Mouse (Mus musculus) limb, embryonic 13.5 days (tissue): ENCODE measurements around the gene Hhex. TPM values are rescaled to one million over a fixed set of nuclear protein-coding genes. Genes with fewer than 3 reads are reported as not detected.
A peak's percentile ranks its signal among the peaks of the same experiment; 100 is the strongest.

Experiments
- ATAC-seq: fragments of 200-750 bp; cut with Nextera tagmentation; 2 replicates; pipeline ENCODE4 v1.8.0; 2017; ENCODE audit warnings: low read depth, moderate number of reproducible peaks, moderate TSS enrichment; ENCODE audit not compliant: low FRiP score
- H3K27ac ChIP-seq: fragments of 300-500 bp; sonication (generic); 2 replicates; pipeline ENCODE4 v1.5.1; 2015; ENCODE audit warnings: inconsistent platforms, mild to moderate bottlenecking, moderate library complexity
- H3K27me3 ChIP-seq: fragments of 300-500 bp; sonication (generic); 2 replicates; pipeline ENCODE4 v1.6.1; 2015; ENCODE audit warnings: mild to moderate bottlenecking, inconsistent platforms
- H3K36me3 ChIP-seq: fragments of 300-500 bp; sonication (generic); 2 replicates; pipeline ENCODE4 v1.6.1; 2015; ENCODE audit warnings: inconsistent platforms, mild to moderate bottlenecking, moderate library complexity
- H3K4me1 ChIP-seq: fragments of 300-500 bp; sonication (generic); 2 replicates; pipeline ENCODE4 v1.6.1; 2015; ENCODE audit warnings: inconsistent platforms
- H3K4me2 ChIP-seq: fragments of 300-500 bp; sonication (generic); replicated peaks from 2 replicates; pipeline ENCODE4 v1.6.1; 2015; ENCODE audit warnings: inconsistent platforms, mild to moderate bottlenecking, moderate library complexity
- H3K4me3 ChIP-seq: fragments of 300-500 bp; sonication (generic); 2 replicates; pipeline ENCODE4 v1.5.1; 2015; ENCODE audit warnings: moderate library complexity, mild to moderate bottlenecking, inconsistent platforms
- H3K9ac ChIP-seq: fragments of 300-500 bp; sonication (generic); 2 replicates; pipeline ENCODE4 v1.6.1; 2015; ENCODE audit warnings: mild to moderate bottlenecking, inconsistent platforms
- H3K9me3 ChIP-seq: fragments of 300-500 bp; sonication (generic); 2 replicates; pipeline ENCODE4 v1.6.1; 2016; ENCODE audit warnings: inconsistent platforms
- WGBS: fragments of 180-500 bp; shearing (Covaris S2); methylation state at CpG from one replicate; pipeline ENCODE4 v1.1.7; 2015; 5-methylcytosine and 5-hydroxymethylcytosine counted together
- polyA plus RNA-seq: library from polyadenylated mRNA; unstranded; fragments of >200 nt; fragmentation: Nextera tagmentation; extraction: Ambion mirVana; gene quantifications from 2 replicates; pipeline ENCODE4 v1.2.1, GENCODE M21; 2015

Gene Hhex
- 12.4 and 13.0 TPM in 2 replicates for polyA plus RNA-seq

DNA sequence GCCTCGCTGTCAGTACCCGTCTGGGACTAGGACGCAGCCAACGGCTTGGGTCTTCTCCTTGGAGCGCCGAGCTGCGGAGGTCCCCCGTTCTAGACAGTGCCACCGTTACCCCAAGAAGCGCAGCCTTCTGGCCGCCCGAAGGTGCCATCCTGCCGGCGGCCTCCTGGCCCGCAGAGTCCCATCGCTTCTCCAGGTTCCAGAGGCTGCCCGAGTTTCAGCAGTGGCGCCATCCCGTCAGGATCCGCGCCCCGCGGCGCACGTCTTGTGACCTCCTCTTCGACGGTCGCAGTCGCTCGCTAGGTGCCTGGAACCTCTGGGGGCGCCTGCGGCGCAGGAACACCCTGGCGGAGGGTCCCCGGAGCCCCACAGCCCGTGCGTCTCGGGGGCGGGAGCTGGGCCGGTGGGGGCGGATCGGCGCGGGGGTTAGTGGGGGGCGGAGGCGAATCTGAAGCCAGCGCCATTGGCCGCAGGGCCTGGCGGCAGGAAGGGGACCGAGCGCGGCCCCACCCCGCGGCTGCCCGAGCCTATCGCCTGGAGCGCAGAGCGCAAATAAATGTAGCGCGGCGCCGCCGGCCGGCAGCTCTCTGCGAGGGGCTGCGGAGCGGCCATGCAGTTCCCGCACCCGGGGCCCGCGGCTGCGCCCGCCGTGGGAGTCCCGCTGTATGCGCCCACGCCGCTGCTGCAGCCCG is at the start of gene Hhex:
TSS of gene Hhex (plus strand) at position 548 of the 689 bp plus-strand sequence.
- H3K4me1 ChIP-seq = peaks cover 20% of the 10 kb centered on the region
- ATAC-seq = peak; percentile 74
- peak within 1 kb of the TSS; percentile 60 for H3K9ac ChIP-seq
- H3K27ac ChIP-seq = no peak within 1 kb of the TSS
- under 1% methylated on average over 60 of the region's 79 CpGs for WGBS
- no peaks in the 10 kb centered on the region for H3K9me3 ChIP-seq
- H3K4me2 ChIP-seq = peak within 1 kb of the TSS; percentile 70
- H3K4me3 ChIP-seq = peak within 1 kb of the TSS; percentile 52
- no peaks in the 10 kb centered on the region for H3K36me3 ChIP-seq
- peaks cover 91% of the 10 kb centered on the region for H3K27me3 ChIP-seq

DNA sequence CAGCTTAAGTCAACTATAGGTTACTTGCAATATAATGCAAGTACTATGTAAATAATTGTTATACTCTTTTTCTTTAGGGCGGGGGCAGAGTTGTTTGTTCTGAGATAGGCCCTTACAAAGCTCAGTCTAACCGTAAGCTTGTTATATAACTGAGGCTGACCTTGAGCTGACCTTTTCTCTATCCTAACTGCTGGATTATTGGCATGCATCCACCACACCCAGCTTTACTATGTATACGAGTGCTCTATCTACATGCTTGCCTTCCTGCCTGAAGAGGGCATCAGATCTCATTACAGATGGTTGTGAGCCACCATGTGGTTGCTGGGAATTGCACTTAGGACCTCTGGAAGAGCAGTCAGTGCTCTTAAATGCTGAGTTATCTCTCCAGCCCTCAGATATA is 48.5 kb upstream of the Hhex start:
- H3K4me1 ChIP-seq = no peaks in the 10 kb centered on the region
- no peaks in the 10 kb centered on the region for H3K9me3 ChIP-seq
- H3K4me3 ChIP-seq = no peak overlapping the region
- no peaks in the 10 kb centered on the region for H3K27me3 ChIP-seq
- ATAC-seq = no peak
- no peak overlapping the region for H3K9ac ChIP-seq
- WGBS = 85% methylated on average over 3 of the region's 3 CpGs
- H3K4me2 ChIP-seq = no peak overlapping the region
- H3K27ac ChIP-seq = no peak overlapping the region
- peaks cover 52% of the 10 kb centered on the region for H3K36me3 ChIP-seq

DNA sequence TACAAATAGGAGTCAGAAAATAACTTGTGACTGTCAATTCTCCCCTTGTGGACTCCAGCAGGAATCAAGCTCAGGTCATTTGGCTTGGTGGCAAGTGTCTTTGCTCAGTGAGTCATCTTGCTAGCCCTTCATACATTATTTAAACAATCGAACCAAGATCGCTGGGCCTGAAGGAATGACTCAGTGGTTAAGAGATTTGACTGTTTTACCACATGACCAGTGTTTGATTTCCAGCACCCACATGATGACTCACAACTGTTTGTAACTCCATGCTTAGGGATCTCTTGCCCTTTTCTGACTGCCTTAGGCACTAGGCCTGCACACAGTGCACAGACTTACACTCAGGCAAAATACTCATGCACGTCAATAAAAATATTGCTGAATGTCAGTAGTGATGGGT is 42.7 kb upstream of the Hhex start:
- H3K27me3 ChIP-seq = no peaks in the 10 kb centered on the region
- H3K4me1 ChIP-seq = no peaks in the 10 kb centered on the region
- no peak overlapping the region for H3K27ac ChIP-seq
- H3K9ac ChIP-seq = no peak overlapping the region
- H3K4me3 ChIP-seq = no peak overlapping the region
- WGBS = 96% methylated on average over 3 of the region's 3 CpGs
- ATAC-seq = no peak
- no peak overlapping the region for H3K4me2 ChIP-seq
- no peaks in the 10 kb centered on the region for H3K9me3 ChIP-seq
- peaks cover 76% of the 10 kb centered on the region for H3K36me3 ChIP-seq

- no peak for ATAC-seq
- Histone ChIP-seq H3K9ac (no peak overlapping the region), H3K9me3 (no peaks in the 10 kb centered on the region), H3K27ac (no peak overlapping the region), H3K4me2 (no peak overlapping the region), H3K4me1 (no peaks in the 10 kb centered on the region), H3K36me3 (peaks cover 78% of the 10 kb centered on the region), H3K27me3 (no peaks in the 10 kb centered on the region), H3K4me3 (no peak overlapping the region)
- 94% methylated on average over 3 of the region's 3 CpGs for WGBS
Measured at GRCm38 (mm10) chr19:37396279-37396678, 38.3 kb upstream of the Hhex start.

- Histone ChIP-seq H3K36me3 (peaks cover 81% of the 10 kb centered on the region), H3K27me3 (no peaks in the 10 kb centered on the region), H3K4me3 (no peak overlapping the region), H3K4me1 (no peaks in the 10 kb centered on the region), H3K27ac (no peak overlapping the region), H3K9ac (no peak overlapping the region), H3K9me3 (no peaks in the 10 kb centered on the region), H3K4me2 (no peak overlapping the region)
- 80% methylated on average over 6 of the region's 6 CpGs for WGBS
- no peak for ATAC-seq
Measured at GRCm38 (mm10) chr19:37400936-37401335, 33.7 kb upstream of the Hhex start.

- Histone ChIP-seq H3K27ac (no peak overlapping the region), H3K36me3 (peaks cover 72% of the 10 kb centered on the region)
Measured at GRCm38 (mm10) chr19:37418294-37418693, 16.3 kb upstream of the Hhex start.

GRCm38 (mm10) chr19:37419613-37420012 is 15.0 kb upstream of the Hhex start:
- Histone ChIP-seq H3K4me1 (no peaks in the 10 kb centered on the region), H3K27ac (no peak overlapping the region), H3K9ac (no peak overlapping the region), H3K27me3 (no peaks in the 10 kb centered on the region), H3K9me3 (no peaks in the 10 kb centered on the region), H3K36me3 (peaks cover 60% of the 10 kb centered on the region), H3K4me2 (no peak overlapping the region), H3K4me3 (no peak overlapping the region)
- no peak for ATAC-seq
- 47% methylated on average over 3 of the region's 3 CpGs for WGBS

More at GRCm38 (mm10) chr19:37418294-37418693, 16.3 kb upstream of the Hhex start:
- 91% methylated on average over 4 of the region's 4 CpGs for WGBS
- H3K4me3 ChIP-seq = no peak overlapping the region
- H3K4me1 ChIP-seq = no peaks in the 10 kb centered on the region
- no peak for ATAC-seq
- H3K9ac ChIP-seq = no peak overlapping the region
- H3K27me3 ChIP-seq = no peaks in the 10 kb centered on the region
- no peaks in the 10 kb centered on the region for H3K9me3 ChIP-seq
- no peak overlapping the region for H3K4me2 ChIP-seq

GRCm38 (mm10) chr19:37428589-37428988 is 6.0 kb upstream of the Hhex start:
- no peaks in the 10 kb centered on the region for H3K9me3 ChIP-seq
- H3K27ac ChIP-seq = no peak overlapping the region
- H3K27me3 ChIP-seq = peaks cover 49% of the 10 kb centered on the region
- H3K4me2 ChIP-seq = no peak overlapping the region
- 72% methylated on average over 5 of the region's 5 CpGs for WGBS
- no peaks in the 10 kb centered on the region for H3K4me1 ChIP-seq
- no peak overlapping the region for H3K9ac ChIP-seq
- H3K36me3 ChIP-seq = no peaks in the 10 kb centered on the region
- ATAC-seq = no peak
- no peak overlapping the region for H3K4me3 ChIP-seq

DNA sequence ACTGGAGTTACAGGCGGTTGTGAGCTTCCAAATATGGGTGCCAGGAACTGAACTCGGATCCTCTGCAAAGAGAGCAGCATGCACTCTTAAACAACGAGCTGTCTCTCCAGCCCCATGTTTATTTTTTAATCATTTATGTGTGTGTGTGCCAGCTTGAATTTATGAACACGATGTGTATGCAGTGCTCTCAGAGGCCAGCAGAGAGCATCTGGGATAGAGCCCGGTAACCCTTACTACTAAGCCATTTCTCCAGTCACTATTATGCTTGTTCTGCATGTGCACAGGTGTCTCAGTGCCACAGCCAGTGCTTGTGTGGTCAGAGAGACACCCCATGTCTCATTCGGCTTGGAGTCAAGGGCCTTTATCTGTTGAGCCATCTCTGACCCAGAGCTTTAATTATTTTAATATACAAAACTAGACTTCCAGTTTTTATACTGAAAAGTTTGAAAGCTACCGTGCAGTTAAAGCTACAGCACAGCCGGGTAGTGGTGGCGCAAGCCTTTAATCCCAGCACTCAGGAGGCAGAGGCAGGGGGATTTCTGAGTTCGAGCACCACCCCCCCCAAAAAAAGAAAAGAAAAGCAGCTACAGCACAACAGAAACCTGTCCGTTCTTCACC is 3.4 kb upstream of the Hhex start:
- Histone ChIP-seq H3K4me2 (no peak overlapping the region), H3K27me3 (peaks cover 76% of the 10 kb centered on the region), H3K36me3 (no peaks in the 10 kb centered on the region), H3K4me3 (no peak overlapping the region), H3K4me1 (peaks cover 20% of the 10 kb centered on the region), H3K27ac (no peak overlapping the region), H3K9me3 (no peaks in the 10 kb centered on the region), H3K9ac (no peak overlapping the region)
- 86% methylated on average over 11 of the region's 11 CpGs for WGBS
- ATAC-seq = no peak

GRCm38 (mm10) chr19:37432868-37433570 is 1.6 kb upstream of the Hhex start:
- H3K9me3 ChIP-seq = no peaks in the 10 kb centered on the region
- H3K9ac ChIP-seq = no peak overlapping the region
- H3K4me3 ChIP-seq = 0 out of 2 replicates have a peak overlapping the region, but pooled peaks have one; percentile 52
- H3K36me3 ChIP-seq = no peaks in the 10 kb centered on the region
- ATAC-seq = no peak
- H3K27ac ChIP-seq = no peak overlapping the region
- WGBS = 17% methylated on average over 16 of the region's 16 CpGs
- H3K4me1 ChIP-seq = peaks cover 20% of the 10 kb centered on the region
- H3K27me3 ChIP-seq = peaks cover 85% of the 10 kb centered on the region
- H3K4me2 ChIP-seq = peak overlapping the region; percentile 21; the same call in 1 of the 2 replicates

DNA sequence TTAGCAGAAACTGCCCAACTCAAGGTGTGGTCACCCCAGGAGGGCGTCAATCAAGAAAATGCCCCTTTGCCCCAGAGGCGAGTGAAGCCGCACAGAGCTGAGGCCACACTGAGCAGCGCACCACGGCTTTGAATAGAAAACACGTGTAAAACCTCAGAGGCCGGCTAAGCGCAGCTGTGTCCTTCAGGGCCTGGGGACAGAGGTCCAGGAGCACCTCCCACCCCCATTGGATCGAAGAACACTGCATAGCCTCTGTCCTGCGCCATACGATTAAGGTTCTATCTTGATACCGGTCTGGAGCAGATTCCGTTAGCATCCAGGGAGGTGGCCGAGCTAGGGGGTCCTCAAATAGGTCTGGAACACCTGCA is 731 bp upstream of the Hhex start:
- under 1% methylated on average over 14 of the region's 14 CpGs for WGBS
- Histone ChIP-seq H3K4me1 (peaks cover 20% of the 10 kb centered on the region), H3K9ac (peak overlapping the region; percentile 60; the same call in 1 of the 2 replicates), H3K4me3 (peak overlapping the region; percentile 52), H3K27me3 (peaks cover 85% of the 10 kb centered on the region), H3K27ac (no peak overlapping the region), H3K9me3 (no peaks in the 10 kb centered on the region), H3K36me3 (no peaks in the 10 kb centered on the region), H3K4me2 (peak overlapping the region; percentile 70)
- ATAC-seq = no peak
